Mouse (Mus musculus) testis, postnatal 10 days (tissue): ENCODE measurements around the gene Arhgef39.

ENCODE experiments used
- DNase-seq: peaks from one replicate; pipeline ENCODE4 v3.0.0; 2021; ENCODE audit warnings: low spot score

Arhgef39 gene

DNA sequence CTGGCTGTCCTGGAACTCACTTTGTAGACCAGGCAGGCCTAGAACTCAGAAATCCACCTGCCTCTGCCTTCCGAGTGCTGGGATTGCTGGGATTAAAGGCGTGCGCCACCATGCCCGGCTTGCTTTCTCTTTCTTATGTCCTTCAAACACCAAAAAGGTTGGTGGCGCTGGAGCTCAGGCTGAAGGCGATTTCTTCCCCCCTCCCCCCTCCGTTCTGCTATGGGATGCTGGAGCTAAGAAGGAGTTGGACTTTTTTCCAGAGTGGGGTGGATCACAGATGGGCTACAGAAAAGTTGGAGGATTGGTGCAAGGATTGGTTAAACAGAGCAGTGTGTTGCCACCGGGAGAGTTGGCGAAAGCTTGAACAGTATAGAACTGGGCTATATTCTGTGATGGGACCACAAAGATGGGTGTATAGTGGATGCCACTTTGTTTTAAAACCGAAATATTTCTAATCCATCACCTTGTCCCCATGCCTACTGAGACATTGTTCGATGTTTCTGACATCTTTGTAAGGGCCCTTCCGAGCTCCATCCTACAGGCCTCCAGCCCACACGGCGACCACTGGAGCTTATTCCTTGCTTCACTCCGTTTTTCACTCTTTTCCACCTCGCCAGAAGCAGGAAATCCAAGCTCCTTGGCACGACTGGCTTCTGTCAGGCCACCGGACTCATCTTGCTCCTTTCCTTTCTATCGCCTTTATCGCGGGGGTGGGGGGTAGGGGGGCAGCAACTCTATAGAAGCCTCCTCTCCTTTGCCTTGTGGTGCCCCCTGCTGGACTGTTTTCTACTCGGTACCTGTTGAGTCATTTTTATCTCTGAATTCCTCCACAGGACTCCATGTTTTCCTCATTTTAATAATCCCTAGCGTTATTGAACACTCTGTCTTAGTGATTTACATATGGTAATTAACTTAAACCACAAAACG is 20.3 kb downstream of the Arhgef39 start:
- DNase-seq, result peak; percentile 95

- no peak for DNase-seq
Observed at GRCm38 (mm10) chr4:43478534-43478858, 21.0 kb downstream of the Arhgef39 start.

DNA sequence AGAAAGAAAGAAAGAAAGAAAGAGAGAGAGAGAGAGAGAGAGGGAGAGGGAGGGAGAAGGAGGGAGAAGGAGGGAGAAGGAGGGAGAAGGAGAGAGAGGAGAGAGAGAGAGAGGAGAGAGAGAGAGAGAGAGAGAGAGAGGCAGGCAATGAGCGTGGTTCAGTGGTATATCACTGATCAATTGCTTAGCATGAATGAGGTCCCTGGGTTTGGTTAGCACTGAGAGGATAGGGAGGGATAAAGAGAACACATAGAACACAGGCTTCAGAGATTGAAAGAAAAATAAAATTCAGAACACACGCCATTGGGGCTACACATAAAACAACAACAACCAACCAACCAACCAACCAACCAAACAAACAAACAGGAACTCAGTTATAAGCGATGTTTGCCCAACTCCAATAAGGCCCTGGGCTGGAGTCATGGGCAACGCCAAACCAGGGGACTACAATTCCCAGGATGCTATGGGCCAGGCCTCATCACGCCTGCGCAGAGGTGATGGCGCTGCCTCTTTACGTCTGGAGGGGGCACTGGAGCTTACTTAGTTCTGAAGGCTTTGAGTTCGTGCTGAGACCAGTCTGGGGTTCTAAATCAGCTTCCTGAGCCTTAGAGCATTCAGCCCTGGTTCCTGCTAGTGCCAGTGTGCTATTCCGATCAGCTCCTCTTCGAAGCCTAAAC is 21.5 kb downstream of the Arhgef39 start:
- DNase-seq, result peak; percentile 90

DNA sequence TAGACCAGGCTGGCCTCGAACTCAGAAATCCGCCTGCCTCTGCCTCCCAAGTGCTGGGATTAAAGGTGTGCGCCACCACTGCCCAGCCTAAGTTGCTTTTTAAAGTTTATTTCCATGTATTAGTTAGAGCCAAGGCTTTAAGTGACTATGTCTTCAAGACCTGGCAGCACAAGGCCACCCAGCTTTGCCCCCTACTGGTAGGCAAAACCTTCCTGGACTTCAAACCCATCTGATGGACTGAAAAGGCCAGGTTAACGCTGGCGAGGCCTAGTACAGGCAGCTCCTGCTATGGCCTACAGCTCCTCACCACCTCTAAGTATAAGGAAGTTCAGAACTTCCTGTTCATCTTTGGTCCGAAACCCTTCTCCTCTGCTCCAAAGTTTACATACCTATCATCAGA is 22.9 kb downstream of the Arhgef39 start:
- no peak for DNase-seq

DNA sequence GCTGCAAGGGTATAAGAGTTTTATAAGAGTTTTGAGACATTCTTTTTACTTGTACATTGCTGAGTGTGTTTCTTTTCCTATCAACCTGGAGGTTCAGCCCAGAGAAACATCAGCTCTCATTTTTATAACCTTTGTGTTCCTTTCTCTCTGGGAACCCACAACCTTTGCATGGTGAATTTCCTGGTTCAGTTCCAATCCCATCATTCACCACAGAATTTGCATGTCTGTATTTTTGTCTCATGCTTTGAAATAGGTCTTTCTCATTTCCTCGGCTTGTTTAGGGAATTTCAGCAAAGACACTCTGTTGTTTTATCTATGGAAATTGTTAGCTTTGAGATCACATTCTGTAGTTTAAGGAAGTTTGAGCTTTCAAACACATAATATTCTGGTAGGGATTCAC is 25.9 kb downstream of the Arhgef39 start:
- no peak for DNase-seq

DNA sequence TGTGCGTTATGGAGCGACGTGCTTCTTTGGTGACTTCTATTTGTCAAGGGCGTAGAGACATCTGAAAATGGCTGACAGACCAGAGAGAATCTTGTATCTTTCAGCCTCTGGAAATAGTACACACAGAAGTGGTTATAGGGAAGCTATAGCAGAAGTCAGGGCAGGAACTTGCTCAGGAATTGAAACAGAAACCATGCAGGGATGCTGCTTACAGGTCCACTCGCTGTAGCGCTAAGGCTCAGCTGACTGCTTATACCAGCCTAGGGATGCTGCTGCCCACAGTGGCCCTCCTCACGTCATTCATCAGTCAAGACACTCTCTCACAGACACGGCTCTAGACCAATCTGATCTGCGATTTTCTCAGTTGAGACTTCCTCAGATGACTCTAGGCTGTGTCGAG is 29.2 kb downstream of the Arhgef39 start:
- DNase-seq, result no peak

- DNase-seq, result no peak
Observed at GRCm38 (mm10) chr4:43466872-43467271, 32.6 kb downstream of the Arhgef39 start.

GRCm38 (mm10) chr4:43465935-43466334 is 33.6 kb downstream of the Arhgef39 start:
- DNase-seq, result no peak

DNA sequence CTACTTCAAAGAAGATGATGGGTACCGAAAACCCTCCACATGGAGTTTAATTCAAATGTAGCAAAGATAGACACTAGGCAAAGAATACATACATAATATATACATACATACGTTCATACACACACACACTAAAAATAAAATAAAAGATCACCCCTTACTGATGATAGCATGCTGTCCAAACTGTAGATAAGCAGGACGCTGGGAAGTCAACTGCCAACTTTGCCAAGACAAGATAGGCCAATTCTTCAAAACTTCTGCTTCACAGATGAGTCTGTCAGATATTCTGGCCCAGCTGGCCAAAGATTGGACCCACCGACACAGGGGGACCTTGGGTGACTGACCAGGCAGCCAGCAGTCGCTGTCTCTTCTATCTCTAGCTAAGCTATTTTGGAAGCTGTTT is 36.4 kb downstream of the Arhgef39 start:
- DNase-seq, result no peak

- DNase-seq, result no peak
Observed at GRCm38 (mm10) chr4:43457124-43457523, 42.4 kb downstream of the Arhgef39 start.

DNA sequence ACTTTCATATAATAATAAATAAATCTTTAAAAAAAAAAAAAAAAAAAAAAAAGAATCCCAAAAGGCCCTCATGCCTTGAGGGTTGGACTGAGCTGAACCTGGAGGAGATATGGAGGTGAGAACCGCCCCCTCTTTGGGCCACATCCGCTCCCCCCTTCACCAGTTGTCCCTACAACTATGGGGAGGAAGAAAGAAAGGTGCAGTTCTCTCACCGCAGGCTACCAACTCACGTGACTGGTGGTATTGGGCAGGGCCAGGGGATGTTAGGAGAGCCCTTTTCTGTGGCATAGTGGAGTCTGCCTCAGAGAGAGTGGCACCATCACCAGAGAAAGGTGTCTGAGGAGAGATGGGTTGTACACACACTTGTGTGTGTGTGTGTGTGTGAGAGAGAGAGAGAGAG is 43.0 kb downstream of the Arhgef39 start:
- no peak for DNase-seq

DNA sequence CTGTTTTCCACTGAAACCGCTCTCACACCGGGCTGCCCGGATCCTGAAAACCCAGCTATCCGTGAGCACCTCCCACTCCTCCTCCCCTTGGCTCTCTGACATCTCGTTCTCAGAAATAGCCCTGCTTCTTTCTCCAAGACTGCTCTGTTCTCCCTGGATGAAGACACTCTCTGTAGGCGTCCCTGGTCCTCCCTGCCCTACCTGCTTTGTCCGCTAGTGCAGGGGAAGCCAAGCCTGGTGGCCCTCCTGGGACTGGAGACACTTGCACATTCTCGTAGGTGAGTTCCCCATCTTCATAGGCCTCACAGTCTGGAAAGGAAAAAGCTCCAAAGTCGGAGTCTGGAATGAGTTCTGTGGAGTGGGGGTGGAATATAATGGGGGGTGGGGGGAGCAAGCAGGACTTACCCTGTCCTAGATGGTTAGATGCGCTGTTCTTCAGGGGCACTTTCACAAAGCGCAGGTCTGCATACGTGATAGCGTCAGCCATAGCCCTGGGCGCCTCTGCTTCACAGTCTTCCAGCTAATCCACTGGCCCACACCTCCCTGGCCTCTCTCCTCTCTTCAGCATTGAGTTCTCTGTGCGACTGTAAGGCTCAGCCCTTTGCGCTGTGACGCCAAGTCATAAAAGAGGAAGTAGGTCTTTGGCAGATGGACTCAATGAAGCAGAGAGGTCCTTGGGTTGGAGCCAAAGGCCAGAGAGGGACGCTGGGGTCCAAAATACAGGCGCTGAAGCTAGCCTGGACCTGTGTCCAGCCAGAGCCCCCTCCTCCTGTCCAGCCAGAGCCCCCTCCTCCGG is 45.3 kb downstream of the Arhgef39 start, which contains the start of gene Cd72:
TSS of gene Cd72 (minus strand) at position 588 of the 796 bp plus-strand sequence.
- DNase-seq, result no peak

- DNase-seq, result no peak
Observed at GRCm38 (mm10) chr4:43453413-43453812, 46.1 kb downstream of the Arhgef39 start.

DNA sequence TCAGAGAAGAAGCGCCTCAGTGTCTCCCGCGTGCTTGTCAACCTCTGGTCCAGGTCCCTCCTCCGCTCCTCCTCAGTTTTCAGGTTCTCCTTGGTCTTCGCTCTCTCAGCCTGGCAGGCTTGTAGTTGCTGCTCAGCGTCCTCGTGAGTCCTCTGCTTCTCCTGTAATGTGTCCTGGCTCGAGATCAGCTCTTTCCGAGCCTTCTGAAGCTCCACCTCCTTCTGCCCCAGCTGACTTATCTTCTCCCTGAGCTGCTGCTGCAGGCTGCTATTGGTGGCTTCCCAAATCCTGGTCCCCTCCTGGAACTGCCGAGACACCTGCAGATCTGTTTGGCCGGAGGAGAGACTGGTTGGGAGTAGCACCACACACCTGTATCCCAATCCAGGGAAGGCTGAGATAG is 47.2 kb downstream of the Arhgef39 start:
- no peak for DNase-seq

DNA sequence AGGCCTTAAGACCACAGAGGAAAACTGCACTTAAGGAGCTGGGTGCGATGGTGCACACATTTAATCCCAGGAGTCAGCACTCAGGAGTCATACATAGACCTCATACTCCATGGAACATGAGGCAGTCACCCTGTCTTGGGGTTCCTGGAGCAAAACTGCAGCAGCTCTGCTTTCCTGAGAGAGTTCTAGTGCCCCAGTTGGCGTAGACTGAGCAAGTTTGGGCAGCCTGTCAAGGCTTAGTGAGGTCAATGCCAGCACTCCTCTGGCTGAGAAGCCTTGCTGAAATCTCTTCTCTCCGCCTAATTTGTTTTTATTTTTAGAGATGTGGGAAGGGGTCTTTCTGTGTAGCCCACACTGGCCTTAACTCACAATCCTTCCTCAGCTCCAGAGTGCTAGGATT is 50.9 kb downstream of the Arhgef39 start:
- DNase-seq, result no peak

DNA sequence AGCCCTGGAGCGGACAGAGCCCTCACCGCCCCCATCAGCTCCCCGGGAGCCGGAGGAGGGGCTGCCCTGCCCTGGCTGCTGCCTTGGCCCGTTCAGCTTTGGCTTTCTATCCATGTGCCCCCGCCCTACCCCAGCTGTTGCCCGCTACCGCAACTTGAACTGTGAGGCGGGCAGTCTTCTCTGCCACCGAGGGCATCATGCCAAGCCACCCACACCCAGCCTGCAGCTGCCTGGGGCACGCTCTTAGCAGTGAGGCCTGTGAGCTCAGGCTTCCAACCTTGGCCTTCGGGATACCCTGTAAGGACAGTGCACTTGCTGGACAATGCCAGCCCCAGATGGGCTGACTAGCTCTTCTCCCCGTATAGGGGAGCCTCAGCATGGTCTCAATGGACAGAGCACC is 52.2 kb downstream of the Arhgef39 start:
- DNase-seq, result peak; percentile 60
